Mouse (Mus musculus): ENCODE data around the gene Dnm1.
"Not testable (repeated sequence)": the region's sequence is repeated elsewhere in the genome, so short reads cannot be mapped to it uniquely, and the experiment has no call there.

The Dnm1 gene

GRCm38 (mm10) chr2:32353007-32353542 lies at the start of gene Dnm1:
Dnm1 (minus strand) TSS chr2:32353338.
- in situ Hi-C loops (cut with MboI) = no loop called here

DNA sequence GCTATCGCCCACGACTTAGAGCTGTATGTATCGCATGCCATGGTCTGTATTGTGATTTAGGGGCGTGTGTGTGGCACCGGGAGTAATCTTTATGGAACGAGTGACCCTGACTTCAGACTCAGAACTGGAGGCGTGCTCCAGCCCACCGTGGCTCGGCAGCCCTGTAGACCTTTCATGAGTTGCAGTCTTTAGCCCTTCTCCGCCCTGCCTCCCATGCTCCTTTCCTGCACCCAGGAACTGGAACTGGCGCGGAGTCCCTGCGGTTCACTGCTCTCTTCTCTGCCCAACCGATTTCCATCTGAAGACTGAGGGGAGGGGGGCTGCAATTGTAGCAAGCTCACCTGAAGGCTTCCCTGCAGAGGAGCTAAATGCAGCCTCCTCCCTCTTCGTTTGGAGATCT lies 43.6 kb upstream of the Dnm1 start:
- in situ Hi-C loops (cut with MboI) = no loop called here

GRCm38 (mm10) chr2:32395946-32396621 lies 42.9 kb upstream of the Dnm1 start:
- in situ Hi-C loops (cut with MboI) = no loop called here

DNA sequence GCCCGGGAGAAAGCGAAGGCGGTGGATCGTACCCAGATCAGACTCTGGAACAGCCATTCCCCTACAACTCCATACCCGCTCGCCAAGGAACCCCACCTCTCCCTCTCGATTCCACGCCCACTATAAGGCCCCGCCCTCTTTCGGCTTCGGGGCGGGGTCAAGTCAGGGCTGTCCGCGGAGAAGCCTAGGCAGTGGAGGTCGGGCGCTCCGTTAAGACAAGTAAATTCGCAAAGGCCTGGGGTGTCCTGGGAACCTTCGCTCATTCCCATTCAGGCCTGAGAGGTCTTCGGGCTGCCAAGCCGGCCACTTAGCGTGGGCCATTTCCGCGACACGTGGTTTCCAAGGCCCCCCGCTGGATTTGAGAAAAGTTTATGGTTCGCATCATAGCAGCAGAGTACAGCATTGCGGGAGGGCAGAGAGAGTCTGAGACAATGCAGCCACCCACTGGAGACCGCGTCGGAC lies 42.4 kb upstream of the Dnm1 start, which contains the start of gene Ptges2:
Ptges2 (plus strand) TSS at position 413 of the 462 bp plus-strand sequence.
- in situ Hi-C loops (cut with MboI) = no loop called here

DNA sequence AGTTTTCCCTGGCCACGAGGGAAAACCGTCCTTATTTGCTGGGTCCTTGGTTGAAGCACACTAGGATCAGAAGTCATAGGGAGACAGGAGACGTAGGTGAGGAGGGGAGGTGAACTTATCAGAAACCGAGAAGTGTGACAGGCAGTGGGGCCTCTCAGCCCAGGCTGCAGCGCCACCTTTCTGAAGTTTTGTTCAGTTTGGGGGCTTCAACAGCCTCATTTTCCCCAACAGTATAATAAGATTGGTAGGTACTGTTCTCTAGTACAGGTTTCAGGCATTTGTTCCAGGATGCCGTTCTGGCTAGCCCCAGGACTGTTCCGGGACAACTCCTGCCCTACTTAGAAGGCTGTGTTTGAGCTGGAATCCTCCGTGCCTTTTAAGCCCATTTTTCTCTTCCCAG lies 41.8 kb upstream of the Dnm1 start:
- in situ Hi-C loops (cut with MboI) = no loop called here

DNA sequence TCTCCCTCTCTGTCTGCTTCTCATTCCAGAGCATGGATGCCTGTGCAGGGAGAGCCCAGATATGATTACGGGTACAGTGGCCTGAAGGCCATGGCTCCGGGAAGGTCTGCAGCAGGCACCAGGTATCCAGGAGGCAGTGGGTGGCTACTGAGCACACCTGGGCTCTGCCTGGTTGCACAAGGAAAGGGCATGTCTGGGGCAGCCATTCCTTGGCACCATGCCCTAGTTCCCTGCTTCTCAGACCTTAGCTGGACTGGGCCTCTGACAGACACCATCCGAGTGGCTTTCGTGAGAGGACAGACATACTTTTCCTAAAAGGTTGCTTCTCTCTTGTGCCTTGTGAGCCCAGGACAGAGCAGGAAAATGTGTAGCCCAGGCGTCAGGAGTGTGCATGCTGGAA lies 38.9 kb upstream of the Dnm1 start:
- in situ Hi-C loops (cut with MboI) = no loop called here

DNA sequence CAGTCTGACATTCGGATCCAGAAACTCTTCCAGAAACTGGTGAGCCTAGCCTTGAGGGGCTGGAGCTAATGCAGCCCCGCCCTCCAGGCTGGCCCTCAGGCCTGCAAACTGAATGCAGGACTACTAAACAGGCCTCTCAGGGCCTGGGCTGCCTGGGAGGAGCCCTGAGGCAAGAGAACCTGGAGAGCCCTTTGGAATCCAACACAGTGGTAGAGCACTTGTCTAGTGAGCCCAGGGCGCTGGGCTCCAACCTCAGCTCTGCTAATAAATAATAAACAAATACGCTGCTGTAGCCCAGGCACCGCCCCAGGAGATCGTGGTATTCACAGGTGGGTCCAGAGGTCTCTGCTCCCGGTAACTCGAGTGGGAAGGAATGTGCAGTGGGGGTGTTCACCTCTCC lies 37.7 kb upstream of the Dnm1 start:
- in situ Hi-C loops (cut with MboI) = no loop called here

- in situ Hi-C loops (cut with MboI) = no loop called here
These were observed 36.0 kb upstream of the Dnm1 start for GRCm38 (mm10) chr2:32389157-32389556.

- in situ Hi-C loops (cut with MboI) = no loop called here
These were observed 34.8 kb upstream of the Dnm1 start, which contains the start of gene Lcn2 for GRCm38 (mm10) chr2:32387706-32388490. Lcn2 (minus strand) TSS chr2:32388252.

GRCm38 (mm10) chr2:32382689-32383088 lies 29.6 kb upstream of the Dnm1 start:
- in situ Hi-C loops (cut with MboI) = no loop called here

DNA sequence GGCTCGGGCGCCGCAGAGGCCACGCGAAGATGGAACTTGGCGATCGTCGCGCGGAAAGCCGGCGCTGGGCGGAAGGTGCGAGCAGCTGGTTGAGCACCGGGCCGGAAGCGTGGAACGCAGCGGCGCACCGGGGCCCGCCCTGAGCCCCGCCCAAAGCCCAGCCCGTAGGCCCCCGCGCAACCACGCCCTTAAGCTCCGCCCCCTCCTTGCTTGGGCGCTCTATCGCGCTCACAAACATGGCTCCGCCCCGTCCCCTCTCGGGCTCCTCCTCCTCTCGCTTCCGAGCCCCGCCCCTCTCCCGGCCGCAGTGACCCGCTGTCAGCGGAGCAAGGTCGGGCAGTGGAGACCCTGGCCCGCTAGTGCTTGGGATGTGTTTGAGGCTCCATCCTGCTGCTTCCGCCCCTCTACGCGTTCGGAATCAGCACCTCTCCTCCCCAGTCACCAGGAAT lies 28.7 kb upstream of the Dnm1 start, which contains the start of gene 1110008P14Rik:
1110008P14Rik (minus strand) TSS at position 164 of the 449 bp plus-strand sequence.
- in situ Hi-C loops (cut with MboI) = no loop called here

- in situ Hi-C loops (cut with MboI) = no loop called here
These were observed 28.1 kb upstream of the Dnm1 start for GRCm38 (mm10) chr2:32381141-32381774.

DNA sequence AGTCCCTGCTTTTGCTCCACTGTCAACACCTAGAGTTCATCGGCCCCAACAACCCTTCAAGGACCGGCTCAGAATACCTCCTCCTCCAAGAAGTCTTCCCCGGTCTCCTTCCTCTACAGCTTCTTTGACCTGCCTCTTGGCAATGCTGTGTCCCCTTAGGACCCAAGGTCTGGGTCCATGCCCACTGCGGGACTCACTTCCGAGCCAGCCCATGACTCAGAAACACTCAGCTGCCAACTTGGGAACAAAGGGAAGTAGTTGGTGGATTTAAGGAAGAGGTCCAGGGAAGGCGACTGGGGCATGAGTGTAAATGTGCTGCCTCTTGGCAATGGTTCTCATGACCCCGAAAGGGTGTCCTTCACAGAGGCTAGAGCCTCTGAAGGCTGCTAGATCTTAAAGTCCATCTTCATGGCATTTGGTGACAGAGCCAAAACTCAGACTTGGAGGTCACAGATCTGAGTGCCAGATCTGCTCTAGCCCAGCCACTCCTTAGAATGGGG lies 26.9 kb upstream of the Dnm1 start:
- in situ Hi-C loops (cut with MboI) = no loop called here

- in situ Hi-C loops (cut with MboI) = no loop called here
These were observed 23.8 kb upstream of the Dnm1 start for GRCm38 (mm10) chr2:32376963-32377362.

- in situ Hi-C loops (cut with MboI) = no loop called here
These were observed 22.3 kb upstream of the Dnm1 start for GRCm38 (mm10) chr2:32375317-32375940.

GRCm38 (mm10) chr2:32374191-32374590 lies 21.1 kb upstream of the Dnm1 start:
- in situ Hi-C loops (cut with MboI) = no loop called here

DNA sequence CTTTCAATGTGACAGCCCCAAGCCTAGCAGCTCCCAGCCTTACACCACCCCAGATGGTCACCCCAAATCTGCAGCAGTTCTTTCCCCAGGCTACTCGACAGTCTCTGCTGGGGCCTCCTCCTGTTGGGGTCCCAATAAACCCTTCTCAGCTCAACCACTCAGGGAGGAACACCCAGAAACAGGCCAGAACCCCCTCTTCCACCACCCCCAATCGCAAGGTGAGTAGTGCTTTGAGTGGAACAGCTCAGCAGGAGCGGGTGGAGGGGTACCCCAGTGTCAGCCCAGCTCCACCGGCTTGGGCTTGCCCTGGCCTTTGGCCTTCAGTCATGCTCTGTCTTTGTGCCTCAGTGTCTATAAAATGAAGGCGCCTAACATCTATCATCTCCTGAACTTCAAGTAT lies 14.2 kb upstream of the Dnm1 start:
- in situ Hi-C loops (cut with MboI) = no loop called here

DNA sequence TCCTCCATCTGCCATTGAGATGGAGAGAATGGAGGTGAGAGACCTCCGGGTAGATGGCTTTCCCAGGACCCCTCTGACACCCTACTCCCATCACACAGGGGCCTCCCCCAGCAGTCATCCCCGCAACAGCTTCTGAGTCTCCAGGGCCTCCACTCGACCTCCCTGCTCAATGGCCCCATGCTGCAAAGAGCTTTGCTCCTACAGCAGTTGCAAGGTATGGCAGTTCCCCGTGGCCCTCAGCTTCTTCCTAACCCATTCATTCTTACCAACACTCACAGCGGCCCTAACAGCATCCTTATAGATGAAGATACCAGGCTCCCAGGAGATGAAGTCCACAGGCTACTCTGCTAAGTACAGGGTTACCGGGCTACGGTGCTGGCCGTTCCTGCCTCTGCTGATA lies 11.0 kb upstream of the Dnm1 start:
- in situ Hi-C loops (cut with MboI) = no loop called here

DNA sequence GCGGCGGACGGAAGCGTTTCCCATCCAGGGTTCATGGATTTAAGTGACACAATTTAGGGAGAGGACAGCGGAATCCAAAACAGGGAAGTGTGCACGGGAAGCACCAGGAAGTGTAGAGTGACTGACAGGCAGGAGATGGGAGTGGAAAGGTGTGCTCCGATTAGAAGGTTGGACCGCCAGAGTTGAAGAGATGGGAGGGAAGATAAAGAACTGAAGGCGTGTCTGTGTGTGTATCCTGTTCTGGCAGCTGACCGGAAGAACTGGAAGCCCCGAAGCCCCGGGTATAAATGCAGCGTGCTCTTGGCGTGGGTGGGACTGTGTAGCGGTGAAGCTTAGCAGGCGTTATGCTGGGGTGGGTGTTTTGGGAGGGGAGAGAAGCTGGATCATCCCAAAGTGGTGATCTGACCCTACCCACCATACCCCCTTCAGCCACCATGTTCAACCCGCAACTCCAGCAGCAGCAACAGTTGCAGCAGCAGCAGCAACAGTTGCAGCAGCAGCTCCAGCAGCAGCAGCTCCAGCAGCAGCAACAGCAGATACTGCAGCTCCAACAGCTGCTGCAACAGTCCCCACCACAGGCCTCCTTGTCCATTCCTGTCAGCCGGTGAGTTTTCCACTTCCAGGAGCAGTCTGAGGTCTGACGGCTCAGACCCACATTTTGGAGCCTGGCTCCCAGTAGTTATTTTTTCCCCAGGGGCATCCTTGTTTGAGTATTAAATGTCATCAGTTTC lies 10.4 kb upstream of the Dnm1 start:
- in situ Hi-C loops (cut with MboI) = no loop called here

GRCm38 (mm10) chr2:32362817-32363340 lies 9.7 kb upstream of the Dnm1 start:
- in situ Hi-C loops (cut with MboI) = no loop called here

DNA sequence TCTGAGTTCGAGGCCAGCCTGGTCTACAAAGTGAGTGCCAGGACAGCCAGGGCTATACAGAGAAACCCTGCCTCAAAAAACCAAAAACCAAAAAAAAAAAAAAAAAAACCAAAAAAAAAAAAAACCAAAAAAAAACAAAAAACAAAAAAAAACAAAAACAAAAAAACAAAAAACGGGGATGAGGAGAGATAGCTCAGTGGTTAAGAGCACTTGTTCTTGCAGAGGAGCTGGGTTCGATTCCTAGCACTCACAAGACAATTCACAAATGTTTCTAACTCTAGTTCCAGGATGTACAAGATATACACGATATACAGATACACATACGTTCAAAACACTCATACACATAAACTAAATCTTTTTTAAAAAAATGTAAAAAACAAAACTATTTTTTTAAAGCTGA lies 9.1 kb upstream of the Dnm1 start:
- in situ Hi-C loops (cut with MboI) = not testable (repeated sequence)

All from mature B cell (primary cell).